ENCODE assay signal across 25 mouse cellular contexts in genomic region chr5:48748613-48749012, GRCm38 (mm10).
"Had no signal": no experiment of that assay in that cellular context is flagged by ENCODE, and none has a peak within 500 bp of the region (broad histone marks: within the 10 kb centered on the region; RNA-seq: fewer than 3 reads in every experiment).

No protein-coding gene starts in this region.

- H3K9me3 ChIP-seq: heart, embryonic 13.5 days; heart, embryonic 15.5 days; hindbrain, embryonic 10.5 days; hindbrain, embryonic 13.5 days; intestine, embryonic 15.5 days; limb, embryonic 10.5 days; limb, embryonic 12.5 days had no signal

- H3K4me1 ChIP-seq: heart, embryonic 13.5 days; heart, embryonic 15.5 days; hindbrain, embryonic 10.5 days; hindbrain, embryonic 13.5 days; intestine, embryonic 15.5 days; limb, embryonic 10.5 days; limb, embryonic 12.5 days had no signal

- H3K4me3 ChIP-seq: gastrocnemius, adult 2 months; heart, adult 2 months; heart, embryonic 13.5 days; heart, embryonic 15.5 days; hindbrain, embryonic 10.5 days; hindbrain, embryonic 13.5 days; intestine, embryonic 15.5 days; layer of hippocampus, adult 2 months; left cerebral cortex, adult 2 months; limb, embryonic 10.5 days; limb, embryonic 12.5 days had no signal

- H3K9ac ChIP-seq: heart, embryonic 13.5 days; heart, embryonic 15.5 days; hindbrain, embryonic 13.5 days; intestine, embryonic 15.5 days; limb, embryonic 12.5 days had no signal

- H3K36me3 ChIP-seq: heart, embryonic 13.5 days; heart, embryonic 15.5 days; hindbrain, embryonic 10.5 days; hindbrain, embryonic 13.5 days; intestine, embryonic 15.5 days; limb, embryonic 10.5 days; limb, embryonic 12.5 days had no signal

- ATAC-seq: hindbrain, embryonic 16.5 days; inflammation-experienced regulatory T-cells, adult 6 months; intestine, embryonic 15.5 days; intestine, postnatal 0 days had no signal

- DNase-seq: gastrocnemius, adult 2 months; gastrocnemius, postnatal 10 days; gastrocnemius, postnatal 25 days; heart, adult 2 months; heart, postnatal 4 days; kidney, adult 18-20 months; kidney, adult 8-10 months; kidney, postnatal 10 days; kidney, postnatal 25 days; kidney, postnatal 4 days; liver had no signal

- H3K4me2 ChIP-seq: heart, embryonic 11.5 days; heart, embryonic 13.5 days; heart, embryonic 15.5 days; hindbrain, embryonic 13.5 days; intestine, embryonic 15.5 days; limb, embryonic 12.5 days; liver, embryonic 11.5 days had no signal

- H3K27me3 ChIP-seq: heart, embryonic 13.5 days; heart, embryonic 15.5 days; hindbrain, embryonic 13.5 days; intestine, embryonic 15.5 days; limb, embryonic 12.5 days had no signal

- H3K27ac ChIP-seq: gastrocnemius, adult 2 months; heart, adult 2 months; heart, embryonic 13.5 days; heart, embryonic 15.5 days; hindbrain, embryonic 10.5 days; hindbrain, embryonic 13.5 days; intestine, embryonic 15.5 days; layer of hippocampus, adult 2 months; left cerebral cortex, adult 2 months; limb, embryonic 10.5 days; limb, embryonic 12.5 days had no signal
